Mouse (Mus musculus) stomach, postnatal 0 days (tissue): ENCODE data around the gene Dcun1d2. TPM values are rescaled to one million over a fixed set of nuclear protein-coding genes. Genes with fewer than 3 reads are reported as not detected.

Experiments
- ATAC-seq: fragments of 200-750 bp; cut with Nextera tagmentation; 2 replicates; pipeline ENCODE4 v1.8.0; 2017; ENCODE audit not compliant: low FRiP score, low TSS enrichment
- DNase-seq: peaks from one replicate; pipeline ENCODE4 v3.0.0-alpha.2; 2016; ENCODE audit warnings: low spot score
- H3K27ac ChIP-seq: fragments of 300-500 bp; sonication (generic); replicated peaks from 2 replicates; pipeline ENCODE4 v1.5.1; 2014; ENCODE audit warnings: mild to moderate bottlenecking, control low read depth
- H3K27me3 ChIP-seq: fragments of 300-500 bp; sonication (generic); 2 replicates; pipeline ENCODE4 v1.6.1; 2014; ENCODE audit warnings: low read length; ENCODE audit not compliant: control insufficient read depth, insufficient read depth
- H3K36me3 ChIP-seq: fragments of 300-500 bp; sonication (generic); 2 replicates; pipeline ENCODE4 v1.6.1; 2014; ENCODE audit warnings: low read length, mixed read lengths; ENCODE audit not compliant: control insufficient read depth, insufficient read depth
- H3K4me1 ChIP-seq: fragments of 300-500 bp; sonication (generic); replicated peaks from 2 replicates; pipeline ENCODE4 v1.6.1; 2014; ENCODE audit warnings: antibody characterized with exemption; ENCODE audit not compliant: control insufficient read depth, insufficient read depth
- H3K4me2 ChIP-seq: fragments of 300-500 bp; sonication (generic); replicated peaks from 2 replicates; pipeline ENCODE4 v1.6.1; 2014; ENCODE audit warnings: low read depth, mild to moderate bottlenecking, control low read depth, moderate library complexity
- H3K4me3 ChIP-seq: fragments of 300-500 bp; sonication (generic); 2 replicates; pipeline ENCODE4 v1.5.1; 2014; ENCODE audit warnings: low read depth, low read length, control low read depth
- H3K9ac ChIP-seq: fragments of 300-500 bp; sonication (generic); 2 replicates; pipeline ENCODE4 v1.6.1; 2014; ENCODE audit warnings: mild to moderate bottlenecking, low read length, control low read depth, mixed read lengths
- H3K9me3 ChIP-seq: fragments of 300-500 bp; sonication (generic); 2 replicates; pipeline ENCODE4 v1.6.1; 2016; ENCODE audit warnings: low read length; ENCODE audit not compliant: control insufficient read depth
- CTCF ChIP-seq: IDR thresholded peaks from 2 replicates; pipeline ENCODE4 v1.5.1; 2016; ENCODE audit warnings: antibody characterized with exemption, low read depth, mild to moderate bottlenecking, moderate library complexity
- EP300 ChIP-seq: optimal IDR thresholded peaks from 2 replicates; pipeline ENCODE3; 2016; ENCODE audit warnings: antibody characterized with exemption
- WGBS: fragments of 180-500 bp; shearing (Covaris S2); extraction: QIAGEN DNeasy Blood & Tissue Kit; methylation state at CpG from one replicate; pipeline ENCODE4 v1.1.7; 2014; 5-methylcytosine and 5-hydroxymethylcytosine counted together
- polyA plus RNA-seq: library from polyadenylated mRNA; unstranded; fragments of >200 nt; fragmentation: Nextera tagmentation; extraction: Ambion mirVana; gene quantifications from 2 replicates; pipeline ENCODE4 v1.2.1, GENCODE M21; 2015

Dcun1d2 gene
- polyA plus RNA-seq, 1 experiment from 2014 or later: 9.9 TPM

- no peak overlapping the region for H3K9ac ChIP-seq
- H3K4me2 ChIP-seq: no peak overlapping the region
- H3K4me3 ChIP-seq: no peak overlapping the region
- TF ChIP-seq CTCF: no peak
- no peak for TF ChIP-seq EP300
- no peaks in the 10 kb centered on the region for H3K9me3 ChIP-seq
- H3K27ac ChIP-seq: no peak overlapping the region
- H3K36me3 ChIP-seq: no peaks in the 10 kb centered on the region
- no peaks in the 10 kb centered on the region for H3K27me3 ChIP-seq
- WGBS: 86% methylated on average over 4 of the region's 4 CpGs
- no peaks in the 10 kb centered on the region for H3K4me1 ChIP-seq
- ATAC-seq (no peak), DNase-seq (no peak)
Observed at GRCm38 (mm10) chr8:13230471-13230870, 57.5 kb downstream of the Dcun1d2 start.

DNA sequence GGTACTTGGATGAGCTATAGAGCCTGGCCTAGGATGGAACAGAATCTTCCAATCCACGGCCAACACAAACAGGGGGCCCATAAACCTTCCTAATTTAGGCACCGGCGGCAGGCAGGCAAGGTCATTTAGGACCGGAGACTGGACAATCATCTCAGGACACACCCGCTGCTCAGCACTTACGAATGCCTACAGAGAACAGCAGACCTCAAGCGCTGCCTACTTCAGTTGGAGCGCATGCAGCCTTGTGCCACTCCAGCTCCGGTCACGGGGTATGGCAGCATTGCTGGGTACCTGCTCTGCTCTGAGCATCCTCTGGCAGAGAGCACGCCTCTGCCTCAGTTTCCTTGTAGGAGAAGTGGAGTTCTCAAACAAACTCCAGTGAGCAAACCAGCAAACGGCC, 58.1 kb downstream of the Dcun1d2 start:
- no peaks in the 10 kb centered on the region for H3K27me3 ChIP-seq
- no peak overlapping the region for H3K27ac ChIP-seq
- no peaks in the 10 kb centered on the region for H3K36me3 ChIP-seq
- H3K4me3 ChIP-seq: no peak overlapping the region
- no peak overlapping the region for H3K9ac ChIP-seq
- no peaks in the 10 kb centered on the region for H3K9me3 ChIP-seq
- no peak for ATAC-seq
- no peaks in the 10 kb centered on the region for H3K4me1 ChIP-seq
- DNase-seq: no peak
- 86% methylated on average over 12 of the region's 12 CpGs for WGBS
- no peak overlapping the region for H3K4me2 ChIP-seq
- no peak for TF ChIP-seq EP300
- no peak for TF ChIP-seq CTCF

DNA sequence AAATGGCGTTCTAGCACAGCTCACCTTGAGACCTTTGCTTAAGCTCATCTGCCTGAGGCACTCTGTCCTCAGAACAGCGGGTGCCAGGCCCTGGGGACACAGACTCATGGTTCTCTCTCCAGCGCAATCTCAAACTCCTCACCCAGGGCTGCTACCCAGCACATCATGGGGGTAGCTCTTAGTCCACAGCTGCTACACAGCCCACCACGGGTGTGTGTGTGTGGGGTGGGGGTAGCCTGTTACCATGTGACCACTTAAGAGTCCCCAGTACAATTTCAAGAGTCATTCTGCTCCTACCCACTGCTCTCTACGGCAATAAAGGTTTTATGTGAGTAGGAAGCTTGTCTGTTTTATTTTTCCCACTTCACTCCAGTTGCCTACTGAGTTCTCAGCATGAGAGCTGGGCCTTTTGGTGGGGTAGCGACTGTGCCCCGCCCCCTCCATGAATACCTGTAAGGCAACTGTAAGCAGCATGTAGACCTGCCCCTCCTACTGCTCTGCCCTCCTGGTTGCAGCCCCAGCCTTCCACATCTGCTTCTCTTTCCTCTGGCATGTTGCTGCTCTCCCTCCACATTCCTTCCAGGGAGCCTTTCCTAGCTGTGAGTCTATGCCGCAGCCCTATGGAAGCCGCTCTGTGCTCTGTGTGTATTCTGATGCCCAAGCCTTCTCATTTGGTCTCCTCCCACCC, 58.9 kb downstream of the Dcun1d2 start:
- no peaks in the 10 kb centered on the region for H3K27me3 ChIP-seq
- no peaks in the 10 kb centered on the region for H3K36me3 ChIP-seq
- H3K4me1 ChIP-seq: no peaks in the 10 kb centered on the region
- H3K9me3 ChIP-seq: no peaks in the 10 kb centered on the region
- ATAC-seq: no peak
- DNase-seq: no peak
- WGBS: 50% methylated on average over 9 of the region's 9 CpGs
- no peak overlapping the region for H3K4me2 ChIP-seq
- no peak overlapping the region for H3K27ac ChIP-seq
- no peak for TF ChIP-seq EP300
- TF ChIP-seq CTCF: no peak
- no peak overlapping the region for H3K4me3 ChIP-seq
- H3K9ac ChIP-seq: no peak overlapping the region

- ATAC-seq: no peak
- DNase-seq: no peak
- no peaks in the 10 kb centered on the region for H3K4me1 ChIP-seq
- no peak for TF ChIP-seq EP300
- no peak for TF ChIP-seq CTCF
- no peak overlapping the region for H3K4me2 ChIP-seq
- no peak overlapping the region for H3K9ac ChIP-seq
- no peak overlapping the region for H3K27ac ChIP-seq
- no peak overlapping the region for H3K4me3 ChIP-seq
- H3K36me3 ChIP-seq: no peaks in the 10 kb centered on the region
- no peaks in the 10 kb centered on the region for H3K9me3 ChIP-seq
- no peaks in the 10 kb centered on the region for H3K27me3 ChIP-seq
- WGBS: 60% methylated on average over 3 of the region's 3 CpGs
Observed at GRCm38 (mm10) chr8:13227184-13227583, 60.7 kb downstream of the Dcun1d2 start.

GRCm38 (mm10) chr8:13226288-13226687, 61.6 kb downstream of the Dcun1d2 start:
- TF ChIP-seq EP300 (no peak), CTCF (no peak)
- Histone ChIP-seq H3K4me3 (no peak overlapping the region), H3K9me3 (no peaks in the 10 kb centered on the region), H3K9ac (no peak overlapping the region), H3K27me3 (no peaks in the 10 kb centered on the region), H3K27ac (no peak overlapping the region), H3K36me3 (no peaks in the 10 kb centered on the region), H3K4me2 (no peak overlapping the region), H3K4me1 (no peaks in the 10 kb centered on the region)
- WGBS: 55% methylated on average over 6 of the region's 6 CpGs
- no peak for ATAC-seq
- no peak for DNase-seq

- TF ChIP-seq CTCF (no peak), EP300 (no peak)
- DNase-seq: no peak
- H3K36me3 ChIP-seq: no peaks in the 10 kb centered on the region
- no peak for ATAC-seq
- no peaks in the 10 kb centered on the region for H3K4me1 ChIP-seq
- H3K9ac ChIP-seq: no peak overlapping the region
- H3K9me3 ChIP-seq: no peaks in the 10 kb centered on the region
- H3K4me3 ChIP-seq: no peak overlapping the region
- 82% methylated on average over 9 of the region's 9 CpGs for WGBS
- H3K27me3 ChIP-seq: no peaks in the 10 kb centered on the region
- H3K4me2 ChIP-seq: no peak overlapping the region
- no peak overlapping the region for H3K27ac ChIP-seq
Observed at GRCm38 (mm10) chr8:13224426-13224825, 63.5 kb downstream of the Dcun1d2 start.
